Mouse (Mus musculus) kidney, postnatal 36 days (tissue): ENCODE data around the gene Pbx4.

Source experiments
- DNase-seq, 2 experiments: peaks; one replicate each; pipeline ENCODE4 v3.0.0; 2021 to 2022; ENCODE audit warnings: mixed read lengths in 2 of 2

Pbx4 gene

GRCm38 (mm10) chr8:69832298-69832853, at the start of gene Pbx4:
TSS of gene Pbx4 (plus strand) at chr8:69832491.
- peak; percentile 84 for DNase-seq

GRCm38 (mm10) chr8:69789105-69789504, 43.2 kb upstream of the Pbx4 start:
- no peak for DNase-seq

- peak in 1 of 2 experiments; percentile 16 for DNase-seq
These were observed 42.6 kb upstream of the Pbx4 start for GRCm38 (mm10) chr8:69789731-69790130.

- no peak for DNase-seq
These were observed 41.9 kb upstream of the Pbx4 start for GRCm38 (mm10) chr8:69790364-69790763.

GRCm38 (mm10) chr8:69790773-69791367, 41.4 kb upstream of the Pbx4 start, which contains the start of the genes Atp13a1 and Zfp866:
TSS of gene Atp13a1 (plus strand) at chr8:69791163.
TSS of gene Zfp866 (minus strand) at chr8:69791178.
- peak; percentile 92 to 94 for DNase-seq

- peak; percentile 27 to 56 for DNase-seq
These were observed 40.7 kb upstream of the Pbx4 start for GRCm38 (mm10) chr8:69791415-69792068.

GRCm38 (mm10) chr8:69793666-69794065, 38.6 kb upstream of the Pbx4 start:
- no peak for DNase-seq

GRCm38 (mm10) chr8:69794096-69794495, 38.2 kb upstream of the Pbx4 start:
- DNase-seq: no peak

- DNase-seq: no peak
These were observed 37.4 kb upstream of the Pbx4 start for GRCm38 (mm10) chr8:69794901-69795300.

- DNase-seq: no peak
These were observed 35.5 kb upstream of the Pbx4 start for GRCm38 (mm10) chr8:69796721-69797345.

GRCm38 (mm10) chr8:69797661-69798060, 34.6 kb upstream of the Pbx4 start:
- DNase-seq: no peak

GRCm38 (mm10) chr8:69799261-69799660, 33.0 kb upstream of the Pbx4 start:
- DNase-seq: no peak

GRCm38 (mm10) chr8:69799946-69800345, 32.3 kb upstream of the Pbx4 start:
- DNase-seq: no peak

- no peak for DNase-seq
These were observed 30.5 kb upstream of the Pbx4 start for GRCm38 (mm10) chr8:69801796-69802195.

GRCm38 (mm10) chr8:69802216-69802615, 30.1 kb upstream of the Pbx4 start:
- DNase-seq: peak in 1 of 2 experiments; percentile 0

GRCm38 (mm10) chr8:69803366-69803765, 28.9 kb upstream of the Pbx4 start:
- DNase-seq: no peak

GRCm38 (mm10) chr8:69804537-69804936, 27.8 kb upstream of the Pbx4 start:
- no peak for DNase-seq

GRCm38 (mm10) chr8:69805086-69805485, 27.2 kb upstream of the Pbx4 start:
- peak in 1 of 2 experiments; percentile 1 for DNase-seq

- DNase-seq: no peak
These were observed 26.8 kb upstream of the Pbx4 start for GRCm38 (mm10) chr8:69805491-69805890.

GRCm38 (mm10) chr8:69807236-69807635, 25.1 kb upstream of the Pbx4 start:
- DNase-seq: no peak

- DNase-seq: peak; percentile 84 to 93
These were observed 24.0 kb upstream of the Pbx4 start, which contains the start of gene Gmip for GRCm38 (mm10) chr8:69808094-69808863. TSS of gene Gmip (plus strand) at chr8:69808679.

GRCm38 (mm10) chr8:69808864-69809403, 23.4 kb upstream of the Pbx4 start:
- DNase-seq: peak in 1 of 2 experiments; percentile 41
